Mouse (Mus musculus) liver, embryonic 12.5 days (tissue): Measurements from ENCODE around the gene Ptpn14. TPM values are rescaled to one million over a fixed set of nuclear protein-coding genes. Genes with fewer than 3 reads are reported as not detected.

Source experiments
- ATAC-seq: fragments of 200-750 bp; cut with Nextera tagmentation; 2 replicates; pipeline ENCODE4 v1.8.0; 2017; ENCODE audit warnings: moderate number of reproducible peaks, mild to moderate bottlenecking, moderate library complexity
- H3K27ac ChIP-seq: fragments of 300-500 bp; sonication (generic); 2 replicates; pipeline ENCODE4 v1.5.1; 2016; ENCODE audit warnings: mild to moderate bottlenecking
- H3K27me3 ChIP-seq: fragments of 300-500 bp; sonication (generic); replicated peaks from 2 replicates; pipeline ENCODE4 v1.6.1; 2016; ENCODE audit warnings: mild to moderate bottlenecking, moderate library complexity
- H3K36me3 ChIP-seq: fragments of 300-500 bp; sonication (generic); 2 replicates; pipeline ENCODE4 v1.6.1; 2016; ENCODE audit warnings: mild to moderate bottlenecking, moderate library complexity
- H3K4me1 ChIP-seq: fragments of 300-500 bp; sonication (generic); 2 replicates; pipeline ENCODE4 v1.6.1; 2016
- H3K4me2 ChIP-seq: fragments of 300-500 bp; sonication (generic); 2 replicates; pipeline ENCODE4 v1.6.1; 2016; ENCODE audit warnings: mild to moderate bottlenecking, moderate library complexity
- H3K4me3 ChIP-seq: fragments of 300-500 bp; sonication (generic); 2 replicates; pipeline ENCODE4 v1.5.1; 2016; ENCODE audit warnings: mild to moderate bottlenecking, moderate library complexity
- H3K9ac ChIP-seq: fragments of 300-500 bp; sonication (generic); 2 replicates; pipeline ENCODE4 v1.6.1; 2016; ENCODE audit warnings: mild to moderate bottlenecking, moderate library complexity
- H3K9me3 ChIP-seq: fragments of 300-500 bp; sonication (generic); replicated peaks from 2 replicates; pipeline ENCODE4 v1.6.1; 2016; ENCODE audit warnings: mild to moderate bottlenecking, moderate library complexity
- WGBS: fragments of 180-500 bp; shearing (Covaris S2); methylation state at CpG from one replicate; pipeline ENCODE4 v1.1.7; 2016; ENCODE audit not compliant: insufficient replicate concordance; 5-methylcytosine and 5-hydroxymethylcytosine counted together
- polyA plus RNA-seq: library from polyadenylated mRNA; unstranded; fragments of >200 nt; fragmentation: Nextera tagmentation; extraction: Ambion mirVana; gene quantifications from 2 replicates; pipeline ENCODE4 v1.2.1, GENCODE M21; 2016

Gene Ptpn14
- polyA plus RNA-seq, 1 experiment from 2014 or later: 0.70 TPM

GRCm38 (mm10) chr1:189888749-189889148 lies 160.7 kb downstream of the Ptpn14 start:
- peaks cover 49% of the 10 kb centered on the region for H3K36me3 ChIP-seq
- 73% methylated on average over 10 of the region's 10 CpGs for WGBS
- H3K9ac ChIP-seq: no peak overlapping the region
- no peak overlapping the region for H3K4me3 ChIP-seq
- H3K4me2 ChIP-seq: no peak overlapping the region
- H3K27ac ChIP-seq: no peak overlapping the region
- H3K4me1 ChIP-seq: peaks cover 20% of the 10 kb centered on the region
- no peaks in the 10 kb centered on the region for H3K27me3 ChIP-seq
- ATAC-seq: no peak
- no peaks in the 10 kb centered on the region for H3K9me3 ChIP-seq

- no peaks in the 10 kb centered on the region for H3K27me3 ChIP-seq
- no peak overlapping the region for H3K27ac ChIP-seq
- no peaks in the 10 kb centered on the region for H3K4me1 ChIP-seq
- peaks cover 69% of the 10 kb centered on the region for H3K36me3 ChIP-seq
- ATAC-seq: no peak
- H3K9me3 ChIP-seq: no peaks in the 10 kb centered on the region
- H3K4me2 ChIP-seq: no peak overlapping the region
- H3K9ac ChIP-seq: no peak overlapping the region
- H3K4me3 ChIP-seq: no peak overlapping the region
- WGBS: 77% methylated on average over 9 of the region's 9 CpGs
Measured at GRCm38 (mm10) chr1:189894191-189894590, 166.1 kb downstream of the Ptpn14 start.

- H3K27me3 ChIP-seq: no peaks in the 10 kb centered on the region
- H3K4me1 ChIP-seq: no peaks in the 10 kb centered on the region
- peaks cover 90% of the 10 kb centered on the region for H3K36me3 ChIP-seq
- no peak overlapping the region for H3K9ac ChIP-seq
- 87% methylated on average over 9 of the region's 9 CpGs for WGBS
- no peaks in the 10 kb centered on the region for H3K9me3 ChIP-seq
- no peak overlapping the region for H3K4me3 ChIP-seq
- no peak overlapping the region for H3K4me2 ChIP-seq
- H3K27ac ChIP-seq: no peak overlapping the region
- ATAC-seq: no peak
Measured at GRCm38 (mm10) chr1:189897861-189898260, 169.8 kb downstream of the Ptpn14 start.

GRCm38 (mm10) chr1:189898708-189899107 lies 170.6 kb downstream of the Ptpn14 start:
- peaks cover 87% of the 10 kb centered on the region for H3K36me3 ChIP-seq
- H3K4me1 ChIP-seq: no peaks in the 10 kb centered on the region
- H3K9me3 ChIP-seq: no peaks in the 10 kb centered on the region
- no peak for ATAC-seq
- no peak overlapping the region for H3K4me3 ChIP-seq
- 81% methylated on average over 13 of the region's 13 CpGs for WGBS
- H3K9ac ChIP-seq: no peak overlapping the region
- no peaks in the 10 kb centered on the region for H3K27me3 ChIP-seq
- no peak overlapping the region for H3K4me2 ChIP-seq
- H3K27ac ChIP-seq: no peak overlapping the region

- Histone ChIP-seq H3K36me3 (peaks cover 79% of the 10 kb centered on the region), H3K9ac (no peak overlapping the region), H3K4me3 (no peak overlapping the region), H3K9me3 (no peaks in the 10 kb centered on the region), H3K27ac (no peak overlapping the region), H3K4me1 (no peaks in the 10 kb centered on the region), H3K4me2 (no peak overlapping the region), H3K27me3 (no peaks in the 10 kb centered on the region)
- WGBS: 79% methylated on average over 6 of the region's 6 CpGs
- no peak for ATAC-seq
Measured at GRCm38 (mm10) chr1:189899526-189899925, 171.5 kb downstream of the Ptpn14 start.

- no peak for ATAC-seq
- Histone ChIP-seq H3K4me2 (no peak overlapping the region), H3K9me3 (no peaks in the 10 kb centered on the region), H3K4me1 (no peaks in the 10 kb centered on the region), H3K27ac (no peak overlapping the region), H3K27me3 (no peaks in the 10 kb centered on the region), H3K36me3 (peaks cover 61% of the 10 kb centered on the region), H3K4me3 (no peak overlapping the region), H3K9ac (no peak overlapping the region)
- WGBS: 88% methylated on average over 9 of the region's 9 CpGs
Measured at GRCm38 (mm10) chr1:189902413-189902812, 174.3 kb downstream of the Ptpn14 start.

GRCm38 (mm10) chr1:189903169-189903568 lies 175.1 kb downstream of the Ptpn14 start:
- Histone ChIP-seq H3K4me1 (no peaks in the 10 kb centered on the region), H3K4me2 (no peak overlapping the region), H3K4me3 (no peak overlapping the region), H3K36me3 (peaks cover 65% of the 10 kb centered on the region), H3K27me3 (no peaks in the 10 kb centered on the region), H3K9me3 (no peaks in the 10 kb centered on the region), H3K9ac (no peak overlapping the region), H3K27ac (no peak overlapping the region)
- no peak for ATAC-seq
- WGBS: 80% methylated on average over 11 of the region's 11 CpGs

- peaks cover 59% of the 10 kb centered on the region for H3K36me3 ChIP-seq
- H3K4me3 ChIP-seq: no peak overlapping the region
- 80% methylated on average over 13 of the region's 13 CpGs for WGBS
- H3K27ac ChIP-seq: no peak overlapping the region
- peaks cover 8% of the 10 kb centered on the region; the same call in 1 of the 2 replicates for H3K4me1 ChIP-seq
- H3K9me3 ChIP-seq: no peaks in the 10 kb centered on the region
- H3K4me2 ChIP-seq: no peak overlapping the region
- no peak for ATAC-seq
- no peaks in the 10 kb centered on the region for H3K27me3 ChIP-seq
- H3K9ac ChIP-seq: no peak overlapping the region
Measured at GRCm38 (mm10) chr1:189910685-189911345, 182.7 kb downstream of the Ptpn14 start.

GRCm38 (mm10) chr1:189913093-189913760 lies 185.2 kb downstream of the Ptpn14 start:
- H3K4me1 ChIP-seq: peaks cover 8% of the 10 kb centered on the region; the same call in 1 of the 2 replicates
- H3K9ac ChIP-seq: no peak overlapping the region
- no peaks in the 10 kb centered on the region for H3K27me3 ChIP-seq
- 83% methylated on average over 21 of the region's 21 CpGs for WGBS
- no peak overlapping the region for H3K4me3 ChIP-seq
- H3K27ac ChIP-seq: no peak overlapping the region
- no peak overlapping the region for H3K4me2 ChIP-seq
- H3K36me3 ChIP-seq: peaks cover 44% of the 10 kb centered on the region
- H3K9me3 ChIP-seq: no peaks in the 10 kb centered on the region
- no peak for ATAC-seq

GRCm38 (mm10) chr1:189916422-189917125 lies 188.5 kb downstream of the Ptpn14 start:
- Histone ChIP-seq H3K4me2 (no peak overlapping the region), H3K4me1 (peaks cover 14% of the 10 kb centered on the region), H3K4me3 (no peak overlapping the region), H3K36me3 (peaks cover 28% of the 10 kb centered on the region), H3K9ac (no peak overlapping the region), H3K27ac (no peak overlapping the region), H3K27me3 (no peaks in the 10 kb centered on the region), H3K9me3 (no peaks in the 10 kb centered on the region)
- ATAC-seq: no peak
- WGBS: 76% methylated on average over 10 of the region's 10 CpGs

- no peak overlapping the region for H3K4me2 ChIP-seq
- H3K4me3 ChIP-seq: no peak overlapping the region
- H3K36me3 ChIP-seq: peaks cover 28% of the 10 kb centered on the region
- no peaks in the 10 kb centered on the region for H3K9me3 ChIP-seq
- 49% methylated on average over 4 of the region's 4 CpGs for WGBS
- H3K9ac ChIP-seq: no peak overlapping the region
- H3K4me1 ChIP-seq: peaks cover 19% of the 10 kb centered on the region
- no peaks in the 10 kb centered on the region for H3K27me3 ChIP-seq
- H3K27ac ChIP-seq: no peak overlapping the region
- ATAC-seq: no peak
Measured at GRCm38 (mm10) chr1:189917126-189917500, 189.0 kb downstream of the Ptpn14 start.

- no peak for ATAC-seq
- Histone ChIP-seq H3K4me1 (peaks cover 28% of the 10 kb centered on the region), H3K4me3 (no peak overlapping the region), H3K36me3 (peaks cover 13% of the 10 kb centered on the region; the same call in 1 of the 2 replicates), H3K9me3 (no peaks in the 10 kb centered on the region), H3K4me2 (no peak overlapping the region), H3K9ac (no peak overlapping the region), H3K27me3 (no peaks in the 10 kb centered on the region), H3K27ac (no peak overlapping the region)
- 80% methylated on average over 3 of the region's 3 CpGs for WGBS
Measured at GRCm38 (mm10) chr1:189919756-189920155, 191.7 kb downstream of the Ptpn14 start.
